Mouse (Mus musculus) MEL (cell line): ENCODE data around the gene Hibadh. TPM values are rescaled to one million over a fixed set of nuclear protein-coding genes. Genes with fewer than 3 reads are reported as not detected.
"Not testable (repeated sequence)": the region's sequence is repeated elsewhere in the genome, so short reads cannot be mapped to it uniquely, and the experiment has no call there.

ENCODE experiments used
- DNase-seq: peaks from one replicate; pipeline ENCODE4 v3.0.0; 2011; ENCODE audit warnings: low read depth, low spot score
- H3K27ac ChIP-seq: 2 replicates; pipeline ENCODE4 v1.5.1; 2012; ENCODE audit warnings: low read depth, mild to moderate bottlenecking, control low read depth, low read length, moderate library complexity; ENCODE audit not compliant: control insufficient read depth
- H3K27me3 ChIP-seq, 2 experiments: fragments of 150-350 bp in 1 of 2; sonication (generic) in 1 of 2; 2 replicates each; pipeline ENCODE4 v1.6.1; 2012; ENCODE audit warnings: low read length in 2 of 2, mild to moderate bottlenecking in 2 of 2, improper control_type of control experiment in 1 of 2, moderate library complexity in 1 of 2; ENCODE audit not compliant: insufficient read depth in 2 of 2, control insufficient read depth in 1 of 2
- H3K36me3 ChIP-seq, 2 experiments: 2 replicates each; pipeline ENCODE4 v1.6.1; 2012 to 2014; ENCODE audit warnings: low read length in 2 of 2, improper control_type of control experiment in 1 of 2, inconsistent platforms in 1 of 2, mild to moderate bottlenecking in 1 of 2; ENCODE audit not compliant: insufficient read depth in 2 of 2, control insufficient read depth in 1 of 2
- H3K4me1 ChIP-seq, 2 experiments: fragments of 150-350 bp in 1 of 2; sonication (generic) in 1 of 2; 2 replicates each; pipeline ENCODE4 v1.6.1; 2012; ENCODE audit warnings: low read length in 2 of 2, improper control_type of control experiment in 1 of 2, mild to moderate bottlenecking in 1 of 2; ENCODE audit not compliant: insufficient read depth in 2 of 2, control insufficient read depth in 1 of 2
- H3K4me3 ChIP-seq, 2 experiments: fragments of 150-350 bp in 1 of 2; sonication (generic) in 1 of 2; 2 replicates each; pipeline ENCODE4 v1.5.1; 2012; ENCODE audit warnings: low read depth in 2 of 2, low read length in 2 of 2, mild to moderate bottlenecking in 2 of 2, moderate library complexity in 2 of 2, control low read depth in 1 of 2, improper control_type of control experiment in 1 of 2; ENCODE audit not compliant: control insufficient read depth in 1 of 2, insufficient read depth in 1 of 2
- H3K79me2 ChIP-seq: 2 replicates; pipeline ENCODE4 v1.6.1; 2012; ENCODE audit warnings: mild to moderate bottlenecking, low read length, moderate library complexity; ENCODE audit not compliant: control insufficient read depth, poor library complexity, insufficient read depth
- H3K9ac ChIP-seq: 2 replicates; pipeline ENCODE4 v1.6.1; 2012; ENCODE audit warnings: low read depth, mild to moderate bottlenecking, control low read depth, low read length, moderate library complexity; ENCODE audit not compliant: control insufficient read depth, poor library complexity, severe bottlenecking
- H3K9me3 ChIP-seq: fragments of 150-350 bp; sonication (generic); replicated peaks from 2 replicates; pipeline ENCODE4 v1.6.1; 2012; ENCODE audit warnings: mild to moderate bottlenecking, low read length, improper control_type of control experiment, moderate library complexity; ENCODE audit not compliant: insufficient read depth
- CHD1 ChIP-seq: IDR thresholded peaks from 2 replicates; pipeline ENCODE4 v1.6.1; 2012; ENCODE audit warnings: low read depth, mild to moderate bottlenecking, inconsistent platforms, low read length, improper control_type of control experiment
- CHD2 ChIP-seq: IDR thresholded peaks from 2 replicates; pipeline ENCODE4 v1.6.1; 2011; ENCODE audit warnings: low read length, improper control_type of control experiment
- CTCF ChIP-seq, 3 experiments: IDR thresholded peaks in 2 of 3; conservative IDR thresholded peaks in 1 of 3; 2 replicates each; pipeline ENCODE4 v1.5.1; 2011 to 2012; ENCODE audit warnings: low read length in 3 of 3, low read depth in 2 of 3, mild to moderate bottlenecking in 2 of 3, improper control_type of control experiment in 1 of 3, inconsistent platforms in 1 of 3, mixed read lengths in 1 of 3, moderate library complexity in 1 of 3; ENCODE audit not compliant: control insufficient read depth in 1 of 3, insufficient read depth in 1 of 3, poor library complexity in 1 of 3, severe bottlenecking in 1 of 3
- ELF1 ChIP-seq: IDR thresholded peaks from 2 replicates; pipeline ENCODE4 v1.6.1; 2014; ENCODE audit warnings: low read depth, mild to moderate bottlenecking, inconsistent platforms, low read length, improper control_type of control experiment, moderate library complexity
- EP300 ChIP-seq, 2 experiments: IDR thresholded peaks; 2 replicates each; pipeline ENCODE4 v1.6.1; 2011; ENCODE audit warnings: improper control_type of control experiment in 2 of 2, low read length in 2 of 2, low read depth in 1 of 2, mild to moderate bottlenecking in 1 of 2
- JUND ChIP-seq: IDR thresholded peaks from 2 replicates; pipeline ENCODE4 v1.6.1; 2011; ENCODE audit warnings: low read depth, mild to moderate bottlenecking, improper control_type of control experiment, low read length
- KAT2A ChIP-seq: conservative IDR thresholded peaks from 2 replicates; pipeline ENCODE4 v1.6.1; 2012; ENCODE audit warnings: low read depth, low read length, improper control_type of control experiment, inconsistent platforms
- NELFE ChIP-seq: IDR thresholded peaks from 2 replicates; pipeline ENCODE4 v1.6.1; 2011; ENCODE audit warnings: low read depth, low read length, improper control_type of control experiment
- NRF1 ChIP-seq: IDR thresholded peaks from 2 replicates; pipeline ENCODE4 v1.6.1; 2014; ENCODE audit warnings: low read depth, mild to moderate bottlenecking, inconsistent platforms, low read length, improper control_type of control experiment, moderate library complexity; ENCODE audit not compliant: poor library complexity, insufficient read depth, severe bottlenecking
- POLR2AphosphoS5 ChIP-seq: IDR thresholded peaks from 2 replicates; pipeline ENCODE4 v1.6.1; 2012; ENCODE audit warnings: low read depth, borderline replicate concordance, mild to moderate bottlenecking, inconsistent platforms, low read length, moderate library complexity, mixed read lengths
- RAD21 ChIP-seq: IDR thresholded peaks from 2 replicates; pipeline ENCODE4 v1.6.1; 2011; ENCODE audit warnings: mild to moderate bottlenecking, low read depth, low read length, improper control_type of control experiment
- RCOR1 ChIP-seq: IDR thresholded peaks from 2 replicates; pipeline ENCODE4 v1.6.1; 2012; ENCODE audit warnings: low read depth, mild to moderate bottlenecking, inconsistent platforms, low read length, improper control_type of control experiment
- UBTF ChIP-seq: IDR thresholded peaks from 2 replicates; pipeline ENCODE4 v1.6.1; 2012; ENCODE audit warnings: low read depth, mild to moderate bottlenecking, inconsistent platforms, low read length, improper control_type of control experiment, moderate library complexity, borderline replicate concordance; ENCODE audit not compliant: insufficient read depth
- USF1 ChIP-seq: IDR thresholded peaks from 2 replicates; pipeline ENCODE4 v1.6.1; 2014; ENCODE audit warnings: low read depth, mild to moderate bottlenecking, inconsistent platforms, low read length, improper control_type of control experiment, moderate library complexity
- ZC3H11A ChIP-seq: IDR thresholded peaks from 2 replicates; pipeline ENCODE4 v1.6.1; 2012; ENCODE audit warnings: low read depth, mild to moderate bottlenecking, inconsistent platforms, low read length, improper control_type of control experiment
- ZKSCAN1 ChIP-seq: IDR thresholded peaks from 2 replicates; pipeline ENCODE4 v1.6.1; 2012; ENCODE audit warnings: low read depth, mild to moderate bottlenecking, inconsistent platforms, low read length, improper control_type of control experiment, moderate library complexity
- ZMIZ1 ChIP-seq: IDR thresholded peaks from 2 replicates; pipeline ENCODE4 v1.6.1; 2012; ENCODE audit warnings: low read depth, mild to moderate bottlenecking, inconsistent platforms, low read length, improper control_type of control experiment, moderate library complexity
- polyA plus RNA-seq, 2 experiments: library from polyadenylated mRNA; stranded (reverse) in 1 of 2; unstranded in 1 of 2; fragments of >175 nt in 1 of 2; fragments of >200 nt in 1 of 2; gene quantifications; 2 replicates each; pipeline versions ENCODE4 v1.2.1 to v1.2.4; 2012; ENCODE audit warnings: low replicate concordance in 2 of 2, low read depth in 1 of 2; ENCODE audit not compliant: insufficient read length in 2 of 2, insufficient read depth in 1 of 2, missing spikeins in 1 of 2
- total RNA-seq: library from RNA; depleted of rRNA; stranded (reverse); fragments of 300-350 nt; gene quantifications from 2 replicates; pipeline ENCODE4 v1.2.3, GENCODE M21; 2012

Hibadh gene
- total and polyA plus RNA-seq, 3 experiments = 31.2 to 39.3 TPM; not detected in 1

DNA sequence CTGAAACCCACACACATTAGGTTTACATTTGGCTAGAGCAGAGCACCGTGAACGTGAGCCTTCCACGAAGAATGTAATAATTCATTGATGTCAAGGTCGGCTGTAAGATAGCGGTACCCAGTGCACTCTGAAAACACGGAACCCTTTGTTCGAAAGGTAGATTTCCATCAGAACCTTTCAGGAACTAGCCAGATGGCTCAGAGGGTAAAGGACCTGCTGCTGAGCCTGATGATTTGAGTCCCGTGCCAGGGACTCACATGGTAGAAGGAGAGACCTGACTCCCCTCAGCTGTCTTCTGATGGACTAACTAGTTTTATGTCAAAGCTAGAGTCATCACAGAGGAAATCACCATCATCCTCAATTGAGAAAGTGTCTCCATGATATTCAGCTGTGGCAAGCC lies 31.6 kb upstream of the Hibadh start (continued):
- TF ChIP-seq RCOR1 = no peak
- TF ChIP-seq, all 39 proteins: peak for 0

DNA sequence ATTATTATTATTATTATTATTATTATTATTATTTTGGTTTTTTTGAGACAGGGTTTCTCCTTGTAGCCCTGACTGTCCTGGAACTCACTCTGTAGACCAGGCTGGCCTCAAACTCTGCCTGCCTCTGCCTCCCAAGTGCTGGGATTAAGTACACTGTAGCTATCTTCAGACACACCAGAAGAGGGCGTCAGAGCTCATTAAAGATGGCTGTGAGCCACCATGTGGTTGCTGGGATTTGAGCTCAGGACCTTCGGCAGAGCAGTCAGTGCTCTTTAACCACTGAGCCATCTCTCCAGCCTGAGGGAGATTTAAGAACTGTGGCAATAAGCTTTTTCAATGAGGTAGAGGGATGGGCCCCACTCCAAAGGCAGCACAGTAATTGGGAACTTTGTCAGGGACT lies 29.7 kb upstream of the Hibadh start:
- H3K4me3 ChIP-seq, H3K27me3 ChIP-seq, H3K27ac ChIP-seq, H3K79me2 ChIP-seq, H3K36me3 ChIP-seq, H3K9me3 ChIP-seq, H3K4me1 ChIP-seq, DNase-seq, H3K9ac ChIP-seq: not testable (repeated sequence)

DNA sequence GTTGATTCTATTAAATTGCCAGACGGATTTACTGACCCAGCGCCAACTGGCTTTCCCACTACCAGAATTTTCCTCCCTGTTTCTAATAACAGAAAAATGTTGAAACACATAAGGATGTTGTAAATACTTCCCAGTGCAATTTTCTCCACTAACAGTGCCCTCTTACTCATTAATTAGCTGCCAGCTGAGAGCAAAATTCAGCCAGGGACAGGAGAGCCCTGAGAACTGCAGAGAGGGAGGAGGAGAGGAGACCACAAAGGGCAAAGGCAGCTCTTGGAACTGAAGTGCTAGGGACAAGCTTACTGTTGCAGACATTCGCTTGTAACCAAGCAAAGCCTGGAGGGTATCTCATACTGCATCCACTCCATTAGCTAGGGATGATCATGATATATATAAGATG lies 27.5 kb upstream of the Hibadh start:
- TF ChIP-seq CHD1 = no peak
- no peak for TF ChIP-seq ZC3H11A
- TF ChIP-seq ZMIZ1 = no peak
- no peak for TF ChIP-seq NRF1
- TF ChIP-seq ELF1 = no peak
- no peak for TF ChIP-seq CHD2
- TF ChIP-seq NELFE = no peak
- no peak for TF ChIP-seq CTCF (IDR thresholded peaks at IDR 0.05 in 2 of 3, conservative IDR thresholded peaks at IDR 0.05 in 1 of 3; ENCODE audit: control insufficient read depth in 1 of 3, insufficient read depth in 1 of 3, low read depth in 2 of 3, low read length in 3 of 3, poor library complexity in 1 of 3, severe bottlenecking in 1 of 3)
- TF ChIP-seq KAT2A = no peak
- no peak for TF ChIP-seq RAD21
- no peak for TF ChIP-seq POLR2AphosphoS5
- no peak for TF ChIP-seq ZKSCAN1
- TF ChIP-seq UBTF = no peak
- no peak for TF ChIP-seq USF1
- TF ChIP-seq JUND = no peak
- no peak for TF ChIP-seq EP300 (IDR thresholded peaks at IDR 0.05; ENCODE audit: low read depth in 1 of 2, low read length in 2 of 2)
- peaks cover 2% of the 10 kb centered on the region in 2 experiments; a peak in 2 of 4 replicates for H3K27me3 ChIP-seq
- H3K9me3 ChIP-seq = no peaks in the 10 kb centered on the region
- H3K4me3 ChIP-seq = no peak overlapping the region
- no peak overlapping the region for H3K9ac ChIP-seq
- no peaks in the 10 kb centered on the region for H3K36me3 ChIP-seq
- no peaks in the 10 kb centered on the region for H3K79me2 ChIP-seq
- no peak for DNase-seq
- no peak overlapping the region for H3K27ac ChIP-seq
- H3K4me1 ChIP-seq = no peaks in the 10 kb centered on the region
